Mouse (Mus musculus) heart, embryonic 15.5 days (tissue): ENCODE results near the gene Srrm4. TPM values are rescaled to one million over a fixed set of nuclear protein-coding genes. Genes with fewer than 3 reads are reported as not detected.
"Not testable (repeated sequence)": the region's sequence is repeated elsewhere in the genome, so short reads cannot be mapped to it uniquely, and the experiment has no call there.

Source experiments
- ATAC-seq: fragments of 200-750 bp; cut with Nextera tagmentation; replicated peaks from 2 replicates; pipeline ENCODE4 v1.8.0; 2017; ENCODE audit warnings: low read depth, moderate TSS enrichment; ENCODE audit not compliant: insufficient number of reproducible peaks, insufficient read depth, low FRiP score
- H3K27ac ChIP-seq: fragments of 300-500 bp; sonication (generic); 2 replicates; pipeline ENCODE4 v1.5.1; 2015; ENCODE audit warnings: mild to moderate bottlenecking, inconsistent platforms
- H3K27me3 ChIP-seq: fragments of 300-500 bp; sonication (generic); 2 replicates; pipeline ENCODE4 v1.6.1; 2015; ENCODE audit warnings: inconsistent platforms
- H3K36me3 ChIP-seq: fragments of 300-500 bp; sonication (generic); 2 replicates; pipeline ENCODE4 v1.6.1; 2015; ENCODE audit warnings: mild to moderate bottlenecking, inconsistent platforms
- H3K4me1 ChIP-seq: fragments of 300-500 bp; sonication (generic); replicated peaks from 2 replicates; pipeline ENCODE4 v1.6.1; 2015; ENCODE audit warnings: inconsistent platforms
- H3K4me2 ChIP-seq: fragments of 300-500 bp; sonication (generic); 2 replicates; pipeline ENCODE4 v1.6.1; 2015; ENCODE audit warnings: inconsistent platforms, mild to moderate bottlenecking, moderate library complexity
- H3K4me3 ChIP-seq: fragments of 300-500 bp; sonication (generic); 2 replicates; pipeline ENCODE4 v1.5.1; 2015; ENCODE audit warnings: mild to moderate bottlenecking, inconsistent platforms
- H3K9ac ChIP-seq: fragments of 300-500 bp; sonication (generic); 2 replicates; pipeline ENCODE4 v1.6.1; 2015; ENCODE audit warnings: mild to moderate bottlenecking, inconsistent platforms
- H3K9me3 ChIP-seq: fragments of 300-500 bp; sonication (generic); replicated peaks from 2 replicates; pipeline ENCODE4 v1.6.1; 2016; ENCODE audit warnings: inconsistent platforms
- WGBS: fragments of 180-500 bp; shearing (Covaris S2); methylation state at CpG from one replicate; pipeline ENCODE4 v1.1.7; 2015; ENCODE audit warnings: mixed read lengths; 5-methylcytosine and 5-hydroxymethylcytosine counted together
- polyA plus RNA-seq: library from polyadenylated mRNA; unstranded; fragments of >200 nt; fragmentation: Nextera tagmentation; extraction: Ambion mirVana; gene quantifications from 2 replicates; pipeline ENCODE4 v1.2.1, GENCODE M21; 2015

Gene Srrm4
- polyA plus RNA-seq, 1 experiment from 2014 or later, result 1.0 TPM

DNA sequence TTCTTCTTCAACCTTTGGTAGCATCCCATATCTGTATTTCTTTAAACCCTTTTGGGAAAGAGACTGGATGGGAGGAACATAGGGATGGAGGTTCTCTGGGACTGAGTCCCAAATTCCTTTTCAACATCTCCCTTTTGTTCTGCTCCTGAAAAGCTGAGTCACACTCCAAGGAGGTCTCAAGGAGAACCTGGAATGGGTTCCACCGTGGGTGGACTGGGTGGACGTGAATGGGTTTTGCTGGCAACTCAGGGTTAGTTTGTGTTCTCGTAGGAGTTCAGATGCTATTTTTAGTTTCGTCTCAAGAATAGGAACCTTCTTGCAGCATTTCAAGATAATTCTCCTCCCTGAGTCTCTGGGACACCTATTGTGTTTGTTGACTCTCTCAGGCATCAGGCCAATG lies 151.4 kb downstream of the Srrm4 start:
- Histone ChIP-seq H3K4me2 (no peak overlapping the region), H3K27ac (no peak overlapping the region), H3K36me3 (no peaks in the 10 kb centered on the region), H3K4me3 (no peak overlapping the region), H3K27me3 (0 out of 2 replicates have a peak, but pooled peaks cover 9% of the 10 kb centered on the region), H3K9ac (no peak overlapping the region), H3K4me1 (no peaks in the 10 kb centered on the region), H3K9me3 (no peaks in the 10 kb centered on the region)
- no peak for ATAC-seq
- 43% methylated on average over 4 of the region's 4 CpGs for WGBS

DNA sequence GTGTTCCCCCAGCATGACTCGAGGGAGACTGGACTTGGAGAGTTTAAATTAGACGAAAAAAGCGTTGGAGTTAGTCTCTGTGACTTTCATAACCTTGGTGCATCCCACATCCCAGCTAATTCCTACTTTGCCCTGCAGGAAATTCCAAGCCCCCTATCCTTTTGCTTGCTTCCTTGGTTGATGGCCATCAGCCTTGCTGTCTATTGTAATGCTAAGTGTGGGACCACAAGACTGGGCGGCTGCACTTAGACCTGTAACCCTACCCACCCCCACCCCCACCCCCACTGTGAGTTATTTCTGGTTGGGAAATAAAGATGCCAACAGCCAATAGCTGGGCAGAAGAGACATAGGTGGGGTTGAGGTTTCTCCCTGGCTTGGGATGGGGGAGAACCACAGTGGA lies 153.3 kb downstream of the Srrm4 start:
- 45% methylated on average over 4 of the region's 4 CpGs for WGBS
- H3K4me1 ChIP-seq, result no peaks in the 10 kb centered on the region
- no peak overlapping the region for H3K9ac ChIP-seq
- H3K27ac ChIP-seq, result no peak overlapping the region
- no peaks in the 10 kb centered on the region for H3K36me3 ChIP-seq
- no peaks in the 10 kb centered on the region for H3K9me3 ChIP-seq
- no peak for ATAC-seq
- no peak overlapping the region for H3K4me3 ChIP-seq
- H3K27me3 ChIP-seq, result no peaks in the 10 kb centered on the region
- no peak overlapping the region for H3K4me2 ChIP-seq

DNA sequence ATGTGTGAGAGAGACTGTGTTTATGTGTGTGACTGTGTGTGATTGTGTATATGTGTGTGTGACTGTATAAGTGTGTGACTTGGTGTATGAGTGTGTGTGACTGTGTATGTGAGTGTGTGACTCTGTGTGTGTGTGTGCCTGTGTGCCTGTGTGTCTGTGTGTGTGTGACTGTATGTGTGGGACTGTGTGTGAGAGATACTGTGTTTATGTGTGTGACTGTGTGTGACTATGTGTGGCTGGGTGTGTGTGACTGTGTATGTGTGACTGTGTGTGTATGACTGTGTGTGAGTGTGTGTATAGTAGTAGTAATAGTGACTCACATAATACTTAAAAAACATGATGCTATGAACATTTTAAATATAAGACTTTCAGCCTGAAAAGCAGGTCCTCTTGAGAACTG lies 155.5 kb downstream of the Srrm4 start:
- Histone ChIP-seq H3K4me3 (no peak overlapping the region), H3K27me3 (no peaks in the 10 kb centered on the region), H3K9ac (no peak overlapping the region), H3K9me3 (no peaks in the 10 kb centered on the region), H3K4me2 (no peak overlapping the region), H3K4me1 (no peaks in the 10 kb centered on the region), H3K36me3 (no peaks in the 10 kb centered on the region), H3K27ac (no peak overlapping the region)
- no peak for ATAC-seq

DNA sequence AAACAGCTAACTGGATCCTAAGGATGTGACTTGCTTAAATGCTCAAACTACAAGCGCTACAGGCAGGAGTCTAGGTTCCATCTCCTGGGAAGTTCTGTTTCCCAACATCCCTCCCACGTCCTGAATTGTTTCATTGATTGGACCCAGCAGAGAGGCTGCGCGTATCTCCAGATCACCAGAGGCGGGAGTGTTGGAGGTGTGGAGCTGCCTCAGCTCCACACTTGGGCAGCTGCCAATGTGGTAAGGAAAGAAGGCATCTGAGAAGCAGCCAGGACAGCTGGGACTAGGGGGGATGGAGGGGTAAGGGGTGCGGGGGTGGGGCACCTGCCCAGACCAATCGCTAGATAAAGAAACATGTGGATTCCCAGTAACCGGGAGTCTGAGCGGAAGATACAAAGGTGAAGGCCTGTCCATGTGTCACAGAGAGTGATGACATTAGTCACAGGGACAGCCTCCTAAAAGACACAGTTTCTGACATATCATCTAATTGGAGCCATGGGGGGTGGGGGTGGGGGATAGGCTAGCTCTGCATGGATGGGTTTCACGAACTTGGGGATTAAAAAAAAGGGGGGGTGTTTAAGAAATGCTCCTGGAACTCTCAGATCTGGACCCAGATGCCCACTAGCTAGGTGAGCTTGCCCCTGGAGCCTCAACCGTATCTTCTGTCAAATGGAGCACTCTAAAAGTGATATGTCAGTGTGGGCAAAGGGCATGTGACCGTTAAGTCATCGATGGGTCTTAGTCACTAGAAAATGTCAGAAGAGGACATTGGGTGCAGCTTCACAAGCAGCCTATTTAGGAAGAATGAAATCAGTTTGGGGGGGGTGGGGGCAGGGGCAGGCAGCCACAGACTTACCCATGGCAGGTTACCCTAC lies 156.4 kb downstream of the Srrm4 start:
- Histone ChIP-seq H3K27ac (no peak overlapping the region), H3K4me2 (no peak overlapping the region), H3K27me3 (no peaks in the 10 kb centered on the region), H3K4me1 (no peaks in the 10 kb centered on the region), H3K36me3 (no peaks in the 10 kb centered on the region), H3K9ac (no peak overlapping the region), H3K4me3 (no peak overlapping the region), H3K9me3 (no peaks in the 10 kb centered on the region)
- 41% methylated on average over 13 of the region's 13 CpGs for WGBS
- 0 out of 2 replicates have a peak, but pooled peaks have one; percentile 22 for ATAC-seq

DNA sequence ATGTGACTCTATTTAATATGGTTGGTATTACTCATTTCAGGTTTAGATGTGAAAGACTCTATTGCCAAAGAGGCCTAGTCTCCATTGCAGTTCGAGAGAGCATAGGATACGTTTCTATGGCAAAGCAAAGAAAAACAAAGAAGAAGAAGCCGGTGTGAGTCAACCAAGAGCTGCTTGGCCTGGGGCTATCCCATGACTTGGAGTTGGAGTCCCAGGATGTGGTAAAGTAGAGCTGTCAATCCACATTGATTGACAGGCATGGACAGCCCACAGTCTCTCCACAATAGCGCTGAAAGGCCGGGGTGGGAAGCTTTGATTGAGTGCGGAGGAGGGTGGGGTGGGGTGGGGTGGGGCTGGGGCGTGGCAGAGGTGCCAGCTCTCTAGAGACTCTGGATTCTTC lies 158.7 kb downstream of the Srrm4 start:
- Histone ChIP-seq H3K4me3 (no peak overlapping the region), H3K36me3 (no peaks in the 10 kb centered on the region), H3K9me3 (no peaks in the 10 kb centered on the region), H3K27ac (no peak overlapping the region), H3K27me3 (no peaks in the 10 kb centered on the region), H3K4me2 (no peak overlapping the region), H3K4me1 (0 out of 2 replicates have a peak, but pooled peaks cover 3% of the 10 kb centered on the region), H3K9ac (no peak overlapping the region)
- 64% methylated on average over 7 of the region's 7 CpGs for WGBS
- no peak for ATAC-seq

DNA sequence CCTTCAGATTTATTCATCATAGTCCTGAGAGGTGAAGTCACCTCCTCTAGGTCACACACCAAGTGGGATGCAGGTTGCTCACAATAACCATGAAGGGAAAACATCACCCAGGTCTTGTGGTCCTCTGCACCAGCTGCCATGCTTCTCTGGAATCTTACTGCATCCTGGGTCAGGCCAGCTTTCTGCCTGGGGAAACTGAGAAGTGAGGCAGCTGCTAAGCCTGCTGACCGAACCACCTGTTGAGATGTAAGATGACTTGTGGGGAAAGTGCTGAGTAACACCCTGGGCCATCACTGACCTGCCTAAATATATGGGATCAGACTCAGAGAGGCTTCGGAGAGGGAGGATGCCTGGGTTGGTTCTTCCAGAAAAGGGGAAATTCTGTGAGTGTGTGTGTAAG lies 164.9 kb downstream of the Srrm4 start:
- Histone ChIP-seq H3K4me2 (no peak overlapping the region), H3K27me3 (no peaks in the 10 kb centered on the region), H3K36me3 (no peaks in the 10 kb centered on the region), H3K9ac (no peak overlapping the region), H3K9me3 (no peaks in the 10 kb centered on the region), H3K27ac (no peak overlapping the region), H3K4me1 (peaks cover 27% of the 10 kb centered on the region), H3K4me3 (no peak overlapping the region)
- WGBS, result 89% methylated on average over 2 of the region's 2 CpGs
- no peak for ATAC-seq

DNA sequence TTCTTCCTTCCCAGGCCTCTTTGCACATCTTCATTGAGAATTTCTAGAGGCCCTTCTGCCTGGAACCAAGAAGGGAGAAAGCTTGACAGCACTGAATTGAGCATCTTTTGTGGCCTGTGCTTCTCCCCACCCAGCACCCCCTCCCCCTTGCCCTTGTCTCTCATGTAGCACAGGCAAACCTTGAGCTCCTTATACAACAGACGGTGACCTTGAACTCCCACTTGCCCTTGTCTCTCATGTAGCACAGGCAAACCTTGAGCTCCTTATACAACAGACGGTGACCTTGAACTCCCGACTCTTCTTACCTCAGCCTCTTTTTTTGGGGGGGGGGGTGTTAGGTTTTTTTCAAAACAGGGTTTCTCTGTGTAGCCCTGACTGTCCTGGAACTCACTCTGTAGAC lies 165.9 kb downstream of the Srrm4 start:
- H3K27me3 ChIP-seq, H3K4me3 ChIP-seq, H3K9ac ChIP-seq, H3K4me2 ChIP-seq, H3K9me3 ChIP-seq, ATAC-seq, H3K36me3 ChIP-seq, H3K27ac ChIP-seq: not testable (repeated sequence)
- H3K4me1 ChIP-seq, result peaks cover 30% of the 10 kb centered on the region
- WGBS, result 83% methylated on average over 3 of the region's 3 CpGs

DNA sequence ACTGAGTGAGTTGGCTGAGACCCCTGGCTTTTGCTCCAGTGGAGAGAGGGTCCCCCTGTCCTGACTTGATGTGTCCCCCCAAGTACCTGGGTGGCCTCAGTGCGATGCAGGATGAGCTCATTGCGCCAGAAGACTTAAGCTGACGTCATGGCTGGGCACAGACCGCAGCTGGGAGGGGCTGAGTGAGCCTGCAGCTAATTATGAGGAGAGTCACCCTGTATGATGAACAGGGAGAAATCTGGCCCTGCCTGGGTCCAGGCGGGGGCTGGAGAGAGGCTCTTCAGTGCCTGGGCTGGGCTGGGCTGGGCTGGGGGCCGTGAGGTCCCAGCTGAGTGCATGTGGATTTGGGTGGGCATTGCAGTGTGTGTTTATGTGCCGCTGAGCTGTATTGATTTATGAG lies 166.3 kb downstream of the Srrm4 start:
- Histone ChIP-seq H3K4me3 (no peak overlapping the region), H3K36me3 (no peaks in the 10 kb centered on the region), H3K27me3 (no peaks in the 10 kb centered on the region), H3K4me2 (no peak overlapping the region), H3K27ac (no peak overlapping the region), H3K4me1 (peaks cover 34% of the 10 kb centered on the region), H3K9ac (no peak overlapping the region), H3K9me3 (no peaks in the 10 kb centered on the region)
- 62% methylated on average over 7 of the region's 7 CpGs for WGBS
- ATAC-seq, result no peak

DNA sequence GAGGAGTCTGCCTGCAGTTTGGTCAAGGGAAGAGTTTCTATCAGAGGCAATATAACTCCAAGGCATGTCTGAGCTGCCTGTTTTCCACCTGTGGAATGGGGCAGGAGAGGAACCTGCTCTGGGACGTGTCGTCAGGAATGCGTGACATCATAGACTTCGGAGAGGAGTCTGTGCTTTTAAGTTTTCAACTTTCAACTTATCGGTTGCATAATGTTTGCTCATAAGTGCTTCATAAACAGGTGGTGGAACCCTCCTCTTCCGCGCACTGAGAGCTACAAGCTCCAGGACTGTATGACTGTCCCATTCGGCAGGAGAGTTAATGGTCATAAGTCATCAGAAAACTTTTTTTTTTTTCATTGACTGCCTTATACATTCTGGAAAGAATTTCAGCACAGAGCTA lies 167.9 kb downstream of the Srrm4 start:
- H3K4me3 ChIP-seq, result no peak overlapping the region
- WGBS, result 75% methylated on average over 8 of the region's 8 CpGs
- no peaks in the 10 kb centered on the region for H3K9me3 ChIP-seq
- H3K27ac ChIP-seq, result no peak overlapping the region
- no peaks in the 10 kb centered on the region for H3K27me3 ChIP-seq
- no peak for ATAC-seq
- peaks cover 47% of the 10 kb centered on the region for H3K4me1 ChIP-seq
- no peaks in the 10 kb centered on the region for H3K36me3 ChIP-seq
- H3K4me2 ChIP-seq, result no peak overlapping the region
- no peak overlapping the region for H3K9ac ChIP-seq

DNA sequence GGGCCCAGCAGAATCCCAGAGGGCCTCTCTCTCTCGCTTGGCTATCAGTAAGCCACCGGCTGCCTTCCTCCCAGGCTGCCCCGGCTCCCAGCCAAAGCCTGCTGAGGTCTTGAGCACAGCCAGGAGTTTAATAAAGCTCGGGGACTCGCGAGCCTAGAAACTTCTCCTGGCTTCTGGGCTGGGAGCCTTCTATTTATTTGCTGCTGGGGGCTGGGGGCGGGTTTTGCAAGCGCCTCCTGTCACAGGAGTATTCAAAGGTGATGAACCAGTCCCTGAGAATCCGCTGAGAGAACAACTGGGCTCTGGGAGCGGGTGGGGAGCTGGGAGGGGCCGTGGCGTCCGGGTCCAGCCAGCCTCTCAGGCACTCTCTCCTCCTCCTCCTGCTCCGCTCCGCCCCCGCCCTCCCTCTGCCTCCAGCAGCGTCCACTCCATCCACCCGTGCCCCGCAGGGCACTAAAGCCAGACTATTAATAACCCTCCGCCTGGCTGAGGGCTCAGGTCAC lies 168.9 kb downstream of the Srrm4 start, which contains the start of gene Hspb8:
TSS of gene Hspb8 (minus strand) at position 166 of the 503 bp plus-strand sequence.
- ATAC-seq, result peak; percentile 90
- Histone ChIP-seq H3K4me2 (peak within 1 kb of the TSS; percentile 81), H3K27ac (peak within 1 kb of the TSS; percentile 97), H3K27me3 (no peaks in the 10 kb centered on the region), H3K36me3 (no peaks in the 10 kb centered on the region), H3K9ac (peak within 1 kb of the TSS; percentile 75), H3K4me3 (peak within 1 kb of the TSS; percentile 61), H3K4me1 (peaks cover 47% of the 10 kb centered on the region), H3K9me3 (no peaks in the 10 kb centered on the region)
- WGBS, result under 1% methylated on average over 20 of the region's 20 CpGs

DNA sequence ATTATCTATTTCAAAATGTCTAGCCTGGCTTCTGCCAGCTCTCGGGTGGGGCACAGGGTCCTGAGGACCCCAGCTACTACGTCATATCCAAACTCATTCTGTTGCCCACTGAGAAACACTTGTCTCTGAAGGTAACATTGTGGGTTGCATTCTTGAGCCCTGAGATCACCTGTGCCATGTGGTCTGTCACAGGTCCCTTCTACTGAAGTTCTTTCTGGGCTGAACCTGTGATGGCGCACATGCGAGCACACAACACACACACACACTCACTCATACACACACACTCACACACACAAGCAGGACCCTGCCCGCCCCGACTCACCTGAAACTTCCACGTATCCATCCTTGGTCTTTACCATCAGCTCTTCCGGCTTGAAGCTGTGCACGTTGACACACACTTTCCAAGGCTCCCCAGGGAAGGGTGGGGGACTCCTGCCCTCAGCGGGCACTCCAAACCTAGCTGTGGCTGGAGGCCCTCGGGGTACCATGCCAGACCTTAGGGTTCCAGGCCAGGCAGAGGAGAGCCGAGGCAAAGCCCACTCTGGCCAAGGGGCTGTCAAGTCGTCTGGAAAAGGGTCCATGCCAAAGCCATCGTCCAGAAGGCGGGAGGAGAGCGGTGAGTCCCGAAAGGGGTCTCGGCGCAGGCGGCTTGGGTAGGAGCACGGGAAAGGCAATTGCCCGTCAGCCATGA lies 169.7 kb downstream of the Srrm4 start:
- Histone ChIP-seq H3K36me3 (peaks cover 7% of the 10 kb centered on the region; the same call in 1 of the 2 replicates), H3K9me3 (no peaks in the 10 kb centered on the region), H3K9ac (peak overlapping the region; percentile 75), H3K27ac (peak overlapping the region; percentile 97), H3K4me2 (peak overlapping the region; percentile 81), H3K4me3 (peak overlapping the region; percentile 61), H3K27me3 (no peaks in the 10 kb centered on the region), H3K4me1 (peaks cover 50% of the 10 kb centered on the region)
- ATAC-seq, result no peak
- 31% methylated on average over 22 of the region's 22 CpGs for WGBS
